Mouse (Mus musculus) gastrocnemius, adult 2 months (tissue): ENCODE data around the gene Zc3h8. TPM values are rescaled to one million over a fixed set of nuclear protein-coding genes. Genes with fewer than 3 reads are reported as not detected.
A peak's percentile ranks its signal among the peaks of the same experiment; 100 is the strongest.

ENCODE experiments used
- DNase-seq: peaks from one replicate; pipeline ENCODE4 v3.0.0; 2022
- H3K27ac ChIP-seq: fragments of 200-600 bp; 2 replicates; pipeline ENCODE4 v1.8.1; 2022; ENCODE audit warnings: mild to moderate bottlenecking
- H3K4me3 ChIP-seq: fragments of 200-600 bp; 2 replicates; pipeline ENCODE4 v1.8.1; 2022; ENCODE audit warnings: mild to moderate bottlenecking, moderate library complexity
- CTCF ChIP-seq: fragments of 200-600 bp; IDR thresholded peaks from 2 replicates; pipeline ENCODE4 v1.8.1; 2022; ENCODE audit warnings: antibody characterized with exemption, mild to moderate bottlenecking, moderate library complexity
- intact Hi-C: fragments of 180-260 bp; cut with DNase I; formaldehyde crosslinking; loops from one replicate; pipeline ENCODE4 v1.15.1; 2025
- microRNA-seq: library from miRNA; unstranded; fragments of <30 nt; microRNA quantifications from one replicate; pipeline ENCODE4 v1.2.0, GENCODE M21; 2021
- total RNA-seq, 2 experiments: library from RNA; stranded (reverse); gene quantifications; 2 replicates each; pipeline ENCODE4 v1.2.3; 2021

The Zc3h8 gene
- total RNA-seq, 2 experiments from 2014 or later = 8.4 to 9.7 TPM

DNA sequence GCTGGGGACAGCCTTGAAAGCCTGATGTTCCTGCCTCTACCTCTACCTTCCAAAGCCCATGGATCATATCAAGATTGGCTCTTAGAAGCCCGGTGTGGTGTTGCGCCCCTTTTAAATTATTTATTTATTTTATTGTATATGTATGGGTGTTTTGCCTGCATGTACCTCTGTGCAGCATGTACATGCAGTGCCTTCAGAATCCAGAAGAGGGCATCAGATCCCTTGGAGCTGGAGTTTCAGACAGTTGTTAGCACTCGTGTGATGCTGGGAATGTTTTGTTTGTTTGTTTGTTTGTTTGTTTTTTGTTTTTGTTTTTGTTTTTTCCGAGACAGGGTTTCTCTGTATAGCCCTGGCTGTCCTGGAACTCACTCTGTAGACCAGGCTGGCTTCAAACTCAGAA is 62.6 kb downstream of the Zc3h8 start:
- H3K27ac ChIP-seq = no peak overlapping the region
- no peak for DNase-seq
- TF ChIP-seq CTCF = peak; percentile 47
- intact Hi-C loops = no loop called here
- H3K4me3 ChIP-seq = no peak overlapping the region

Small RNAs within 50 kb of the gene (microRNA-seq; reads per million reads assigned to microRNA genes)
- not detected for gene Gm22859

Other genes with a start within 250 kb of the Zc3h8 start
- 1 to 10 TPM; 1.6 to 3.5 TPM for gene Mertk, start 245.1 kb downstream of the Zc3h8 start, total RNA-seq
- gene Tmem87b, start 126.0 kb downstream of the Zc3h8 start, total RNA-seq = 10 to 100 TPM; 15.9 to 16.1 TPM
- 1 to 10 TPM; 2.2 to 4.3 TPM for gene Fbln7, start 81.1 kb downstream of the Zc3h8 start, total RNA-seq
- gene Zc3h6, start 23.3 kb upstream of the Zc3h8 start, total RNA-seq = 1 to 10 TPM; 5.0 to 9.0 TPM
- 10 to 100 TPM; 12.6 to 13.9 TPM for gene Gm10762, start 23.6 kb upstream of the Zc3h8 start, total RNA-seq
- not detected for gene Vinac1, start 104.1 kb upstream of the Zc3h8 start, total RNA-seq
- 1 to 10 TPM; 5.8 to 10.0 TPM for gene Ttl, start 121.9 kb upstream of the Zc3h8 start, total RNA-seq
- gene Polr1b, start 156.9 kb upstream of the Zc3h8 start, total RNA-seq = 10 to 100 TPM; 11.6 to 13.2 TPM
- 1 to 10 TPM; 9.2 to 9.4 TPM for gene Chchd5, start 185.6 kb upstream of the Zc3h8 start, total RNA-seq